Mouse (Mus musculus): ENCODE measurements around the gene Tekt4. TPM values are rescaled to one million over a fixed set of nuclear protein-coding genes. Genes with fewer than 3 reads are reported as not detected.

Tekt4 gene
- polyA plus RNA-seq, 1 experiment from 2014 or later: not detected

DNA sequence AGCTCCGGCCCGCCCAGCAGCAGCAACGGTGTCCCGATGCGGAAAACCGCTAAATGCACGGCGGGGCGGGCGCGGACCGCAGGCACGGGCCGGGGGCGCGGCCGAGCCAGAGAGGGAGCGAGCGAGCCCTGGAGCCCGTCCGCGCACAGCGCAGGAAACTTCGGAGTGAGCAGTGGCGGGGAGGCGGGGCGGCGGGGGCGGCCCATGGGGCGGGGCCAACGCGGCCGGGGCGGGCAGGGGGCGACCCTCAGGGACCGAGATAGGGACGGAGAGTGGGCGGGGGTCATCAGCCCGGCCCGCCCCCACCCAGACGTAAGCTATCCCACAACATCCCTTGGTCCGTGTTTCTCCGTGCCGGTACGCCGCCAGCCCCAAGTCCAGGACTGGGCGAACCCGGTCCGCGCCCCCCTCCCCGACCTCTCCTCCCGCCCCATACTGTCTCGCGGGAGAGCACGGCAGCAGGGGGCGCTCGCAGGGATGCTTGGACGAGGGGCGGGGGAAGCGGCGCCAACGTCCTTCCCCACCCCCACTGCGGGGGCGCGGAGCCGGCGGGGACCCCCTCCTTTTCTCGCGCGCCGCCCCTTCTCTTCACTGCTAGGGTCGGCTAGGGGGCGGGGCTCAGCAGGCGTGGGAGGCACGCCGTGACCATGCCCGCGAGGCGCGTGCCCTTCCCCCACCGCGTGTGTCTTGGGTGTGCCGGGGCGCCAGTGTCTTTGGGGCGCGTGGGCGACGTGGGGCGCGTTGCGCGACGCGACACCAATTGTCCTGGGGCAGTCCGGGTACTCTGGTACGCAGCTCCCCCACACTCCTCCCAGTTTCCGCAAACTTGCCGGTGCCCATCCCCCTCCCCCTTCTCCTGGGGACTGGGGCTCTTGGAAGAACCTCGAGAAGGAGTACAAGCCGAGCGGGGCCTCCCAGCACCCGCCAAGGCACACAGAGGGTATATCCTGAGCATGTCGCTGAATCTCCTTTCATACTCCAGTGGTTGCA, 20.5 kb upstream of the Tekt4 start, which contains the start of gene Cacna1h:
Gene Cacna1h, minus strand, starts transcription at position 167 of the 990 bp plus-strand sequence.
- H3K27me3 ChIP-seq: peaks cover 10% of the 10 kb centered on the region; the same call in 1 of the 2 replicates
- H3K27ac ChIP-seq: peak within 1 kb of the TSS; percentile 88
- H3K4me2 ChIP-seq: peak within 1 kb of the TSS; percentile 89
- no peaks in the 10 kb centered on the region for H3K36me3 ChIP-seq
- H3K4me1 ChIP-seq: peaks cover 64% of the 10 kb centered on the region
- ATAC-seq (ENCODE audit: insufficient number of reproducible peaks, low FRiP score, low TSS enrichment, low read depth): peak; percentile 89
- under 1% methylated on average over 69 of the region's 103 CpGs for WGBS
- H3K9ac ChIP-seq: peak within 1 kb of the TSS; percentile 75
- no peaks in the 10 kb centered on the region for H3K9me3 ChIP-seq
- peak within 1 kb of the TSS; percentile 76 for H3K4me3 ChIP-seq

GRCm38 (mm10) chr17:25441417-25441816, 13.0 kb upstream of the Tekt4 start:
- ATAC-seq (ENCODE audit: insufficient number of reproducible peaks, low FRiP score, low TSS enrichment, low read depth): no peak
- no peaks in the 10 kb centered on the region for H3K36me3 ChIP-seq
- no peak overlapping the region for H3K4me3 ChIP-seq
- peaks cover 15% of the 10 kb centered on the region for H3K4me1 ChIP-seq
- WGBS: 80% methylated on average over 6 of the region's 6 CpGs
- H3K9ac ChIP-seq: no peak overlapping the region
- H3K27ac ChIP-seq: no peak overlapping the region
- no peak overlapping the region for H3K4me2 ChIP-seq
- H3K27me3 ChIP-seq: no peaks in the 10 kb centered on the region
- no peaks in the 10 kb centered on the region for H3K9me3 ChIP-seq

- Histone ChIP-seq H3K4me3 (no peak overlapping the region), H3K4me1 (peaks cover 15% of the 10 kb centered on the region), H3K9ac (no peak overlapping the region), H3K4me2 (no peak overlapping the region), H3K9me3 (no peaks in the 10 kb centered on the region), H3K27me3 (no peaks in the 10 kb centered on the region), H3K27ac (no peak overlapping the region), H3K36me3 (no peaks in the 10 kb centered on the region)
- WGBS: 51% methylated on average over 3 of the region's 3 CpGs
- ATAC-seq (ENCODE audit: insufficient number of reproducible peaks, low FRiP score, low TSS enrichment, low read depth): no peak
Measured at GRCm38 (mm10) chr17:25442889-25443288, 11.5 kb upstream of the Tekt4 start.

- H3K27ac ChIP-seq: no peak overlapping the region
- ATAC-seq (ENCODE audit: insufficient number of reproducible peaks, low FRiP score, low TSS enrichment, low read depth): no peak
- H3K9ac ChIP-seq: no peak overlapping the region
- no peak overlapping the region for H3K4me3 ChIP-seq
- H3K36me3 ChIP-seq: no peaks in the 10 kb centered on the region
- H3K4me2 ChIP-seq: no peak overlapping the region
- peaks cover 18% of the 10 kb centered on the region for H3K4me1 ChIP-seq
- no peaks in the 10 kb centered on the region for H3K9me3 ChIP-seq
- no peaks in the 10 kb centered on the region for H3K27me3 ChIP-seq
- WGBS: 50% methylated on average over 4 of the region's 4 CpGs
Measured at GRCm38 (mm10) chr17:25445074-25445473, 9.3 kb upstream of the Tekt4 start.

DNA sequence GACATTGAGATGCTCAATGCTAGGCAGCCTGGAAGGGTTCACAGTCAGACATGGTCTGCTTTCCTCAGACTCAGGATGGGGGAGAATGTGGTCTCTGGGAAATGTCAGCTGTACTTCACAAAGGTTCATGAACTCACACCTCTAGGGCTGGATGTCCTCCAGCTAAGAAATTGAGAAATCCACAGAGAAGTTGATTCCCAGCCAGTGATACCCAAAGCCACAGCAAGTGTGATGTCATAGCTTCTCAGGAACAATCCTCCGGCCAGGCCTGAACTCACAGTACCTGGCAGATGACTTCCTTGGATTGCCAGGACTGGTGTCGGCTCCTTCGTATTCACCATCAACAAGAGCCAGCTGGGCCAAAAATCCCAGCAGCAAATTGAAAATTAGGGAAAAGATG, 8.6 kb upstream of the Tekt4 start:
- no peak overlapping the region for H3K9ac ChIP-seq
- peaks cover 14% of the 10 kb centered on the region for H3K4me1 ChIP-seq
- no peaks in the 10 kb centered on the region for H3K36me3 ChIP-seq
- no peak overlapping the region for H3K4me2 ChIP-seq
- ATAC-seq (ENCODE audit: insufficient number of reproducible peaks, low FRiP score, low TSS enrichment, low read depth): no peak
- no peaks in the 10 kb centered on the region for H3K27me3 ChIP-seq
- H3K9me3 ChIP-seq: no peaks in the 10 kb centered on the region
- H3K4me3 ChIP-seq: no peak overlapping the region
- no peak overlapping the region for H3K27ac ChIP-seq
- WGBS: 64% methylated on average over 3 of the region's 3 CpGs

DNA sequence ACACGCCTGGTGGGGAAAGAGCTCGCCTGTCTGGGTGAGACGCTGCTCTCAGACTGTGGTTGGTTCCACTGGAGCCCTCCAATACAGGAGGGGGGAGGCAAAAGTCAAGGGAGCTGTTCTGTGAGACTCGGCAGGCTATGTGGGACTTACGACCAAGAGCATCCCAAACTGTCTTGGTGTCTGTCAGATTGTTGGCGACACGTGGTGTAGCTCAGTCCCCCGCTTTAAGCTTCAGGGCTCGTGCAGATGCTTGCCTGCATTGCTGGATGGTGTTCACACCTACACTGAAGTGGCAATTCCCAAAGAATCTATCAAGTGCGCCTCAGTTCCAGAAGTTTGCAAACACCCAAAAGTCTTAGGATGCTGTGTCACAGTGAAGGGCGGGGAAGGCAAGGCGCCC, 6.5 kb upstream of the Tekt4 start:
- H3K9ac ChIP-seq: no peak overlapping the region
- no peak overlapping the region for H3K4me3 ChIP-seq
- no peaks in the 10 kb centered on the region for H3K36me3 ChIP-seq
- H3K27ac ChIP-seq: no peak overlapping the region
- H3K9me3 ChIP-seq: no peaks in the 10 kb centered on the region
- ATAC-seq (ENCODE audit: insufficient number of reproducible peaks, low FRiP score, low TSS enrichment, low read depth): no peak
- peaks cover 14% of the 10 kb centered on the region for H3K4me1 ChIP-seq
- H3K27me3 ChIP-seq: no peaks in the 10 kb centered on the region
- no peak overlapping the region for H3K4me2 ChIP-seq
- WGBS: 70% methylated on average over 12 of the region's 12 CpGs

GRCm38 (mm10) chr17:25450329-25450728, 4.1 kb upstream of the Tekt4 start:
- no peaks in the 10 kb centered on the region for H3K9me3 ChIP-seq
- no peaks in the 10 kb centered on the region for H3K27me3 ChIP-seq
- WGBS: 60% methylated on average over 4 of the region's 4 CpGs
- no peak overlapping the region for H3K9ac ChIP-seq
- H3K4me1 ChIP-seq: peaks cover 4% of the 10 kb centered on the region; the same call in 1 of the 2 replicates
- H3K4me3 ChIP-seq: no peak overlapping the region
- ATAC-seq (ENCODE audit: insufficient number of reproducible peaks, low FRiP score, low TSS enrichment, low read depth): no peak
- no peak overlapping the region for H3K4me2 ChIP-seq
- no peak overlapping the region for H3K27ac ChIP-seq
- no peaks in the 10 kb centered on the region for H3K36me3 ChIP-seq

DNA sequence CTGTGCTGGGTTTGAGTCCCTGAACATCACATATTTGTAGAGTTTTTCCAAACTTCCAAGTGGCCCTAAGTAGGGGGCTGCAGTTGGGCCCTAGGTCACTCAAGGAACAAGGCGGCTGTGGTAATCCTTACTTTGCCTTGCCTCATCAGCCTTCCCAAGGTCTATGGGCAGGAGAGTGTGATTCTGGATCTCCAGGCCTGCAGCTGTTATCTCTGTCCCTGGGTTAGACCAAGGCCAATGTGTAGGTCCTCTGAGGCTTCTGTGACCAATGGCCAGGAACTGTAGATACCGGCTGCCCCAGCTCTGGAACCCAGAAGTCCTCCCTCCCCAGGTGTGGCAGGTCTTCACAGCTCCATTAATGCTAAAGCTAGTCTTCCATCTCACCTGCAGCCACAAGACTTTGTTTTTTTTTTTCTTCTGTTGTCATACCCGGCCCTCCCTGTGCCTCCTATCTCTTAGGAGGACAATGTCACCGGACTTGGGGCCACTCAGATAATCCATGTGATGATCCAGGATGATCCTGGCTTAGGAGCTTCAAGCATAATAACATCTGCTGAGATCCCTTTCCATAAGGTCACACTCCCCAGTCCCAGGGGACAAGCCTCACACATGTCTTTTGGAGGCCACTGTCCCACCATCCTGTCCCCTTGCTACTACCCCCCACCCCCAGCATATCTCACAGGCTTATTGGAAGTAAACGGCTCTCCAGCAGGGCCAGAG, 2.0 kb upstream of the Tekt4 start:
- Histone ChIP-seq H3K36me3 (no peaks in the 10 kb centered on the region), H3K9me3 (no peaks in the 10 kb centered on the region), H3K4me3 (no peak overlapping the region), H3K9ac (no peak overlapping the region), H3K4me1 (peaks cover 3% of the 10 kb centered on the region; the same call in 1 of the 2 replicates), H3K4me2 (no peak overlapping the region), H3K27ac (no peak overlapping the region), H3K27me3 (no peaks in the 10 kb centered on the region)
- ATAC-seq (ENCODE audit: insufficient number of reproducible peaks, low FRiP score, low TSS enrichment, low read depth): no peak
- 75% methylated on average over 5 of the region's 5 CpGs for WGBS

- WGBS: 54% methylated on average over 8 of the region's 8 CpGs
- H3K36me3 ChIP-seq: no peaks in the 10 kb centered on the region
- no peak overlapping the region for H3K27ac ChIP-seq
- no peak overlapping the region for H3K4me2 ChIP-seq
- H3K9me3 ChIP-seq: no peaks in the 10 kb centered on the region
- H3K4me3 ChIP-seq: no peak overlapping the region
- H3K9ac ChIP-seq: no peak overlapping the region
- no peak for ATAC-seq (ENCODE audit: insufficient number of reproducible peaks, low FRiP score, low TSS enrichment, low read depth)
- no peaks in the 10 kb centered on the region for H3K27me3 ChIP-seq
- no peaks in the 10 kb centered on the region; the same call in 1 of the 2 replicates for H3K4me1 ChIP-seq
Measured at GRCm38 (mm10) chr17:25456540-25456939, 2.1 kb downstream of the Tekt4 start.

DNA sequence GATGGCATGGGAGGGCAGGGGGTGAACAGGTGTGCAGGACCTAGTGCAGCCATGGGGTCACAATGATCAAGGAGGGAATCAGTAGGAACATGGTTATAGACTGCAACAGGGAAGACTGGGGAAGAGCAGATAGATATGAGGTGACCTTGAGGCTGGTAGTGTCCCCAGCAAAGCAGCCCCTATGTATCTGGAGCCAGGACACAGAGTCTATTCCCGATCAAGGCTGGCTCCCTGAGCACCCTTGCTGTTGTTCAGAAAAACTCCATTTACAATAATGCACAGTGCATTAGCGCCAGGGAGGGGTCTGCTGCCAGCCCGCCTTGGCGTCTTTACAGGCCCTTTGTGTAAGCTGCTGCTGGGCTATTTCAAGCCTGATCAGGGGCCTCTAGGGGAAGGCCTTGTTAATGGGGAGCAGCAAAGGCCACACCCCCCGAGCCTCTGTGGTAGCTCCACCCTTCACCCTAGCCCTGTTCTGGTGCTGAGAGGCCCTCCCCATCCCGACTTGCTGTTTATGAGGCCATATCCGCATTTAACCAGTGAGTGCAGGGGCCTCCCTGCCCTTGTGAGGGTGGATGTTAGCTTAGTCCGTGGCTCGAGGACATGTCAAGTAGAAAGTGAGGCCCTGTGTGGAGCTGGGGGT, 7.9 kb downstream of the Tekt4 start:
- Histone ChIP-seq H3K4me3 (no peak overlapping the region), H3K27me3 (no peaks in the 10 kb centered on the region), H3K9ac (no peak overlapping the region), H3K4me2 (no peak overlapping the region), H3K4me1 (peaks cover 11% of the 10 kb centered on the region), H3K27ac (peak overlapping the region; percentile 38; the same call in 1 of the 2 replicates), H3K36me3 (no peaks in the 10 kb centered on the region), H3K9me3 (no peaks in the 10 kb centered on the region)
- 7% methylated on average over 9 of the region's 9 CpGs for WGBS
- peak; percentile 83 for ATAC-seq (ENCODE audit: insufficient number of reproducible peaks, low FRiP score, low TSS enrichment, low read depth)

DNA sequence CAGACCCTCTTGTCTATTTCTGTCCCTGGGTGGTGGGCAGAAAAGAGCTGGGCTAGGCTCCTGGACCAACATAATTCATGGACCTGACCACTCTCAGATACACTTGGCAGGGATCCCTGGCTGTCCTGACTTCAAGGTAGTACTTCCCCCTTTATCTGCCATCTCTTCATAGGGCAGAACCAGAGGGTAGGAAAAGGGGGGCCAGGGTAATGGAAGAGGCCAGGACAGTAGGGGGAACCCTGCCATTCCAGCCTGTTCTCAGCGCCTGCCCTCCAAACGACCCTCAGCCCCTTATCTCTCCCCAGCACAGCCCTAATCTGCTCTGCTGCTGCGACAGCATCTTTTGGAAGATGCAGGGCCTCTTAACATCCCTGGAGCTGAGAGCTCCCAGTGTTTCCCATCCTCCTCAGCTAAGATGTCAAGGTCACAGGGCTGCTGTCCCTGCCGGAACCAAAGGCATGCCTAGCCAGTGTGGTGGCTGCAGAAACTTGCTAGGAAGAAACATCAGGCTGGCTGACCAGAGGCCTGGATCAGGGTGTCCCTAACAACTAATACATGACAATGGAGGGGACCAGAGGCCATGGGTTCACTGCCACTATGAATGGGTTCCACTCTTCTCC, 9.0 kb downstream of the Tekt4 start:
- Histone ChIP-seq H3K27me3 (no peaks in the 10 kb centered on the region), H3K9ac (no peak overlapping the region), H3K27ac (no peak overlapping the region), H3K4me2 (no peak overlapping the region), H3K36me3 (no peaks in the 10 kb centered on the region), H3K9me3 (no peaks in the 10 kb centered on the region), H3K4me1 (peaks cover 11% of the 10 kb centered on the region), H3K4me3 (no peak overlapping the region)
- ATAC-seq (ENCODE audit: insufficient number of reproducible peaks, low FRiP score, low TSS enrichment, low read depth): no peak
- 55% methylated on average over 4 of the region's 4 CpGs for WGBS
